Mouse (Mus musculus) heart, embryonic 11.5 days (tissue): ENCODE data around the gene Immp2l. TPM values are rescaled to one million over a fixed set of nuclear protein-coding genes. Genes with fewer than 3 reads are reported as not detected.

Experiments used
- ATAC-seq: fragments of 200-750 bp; cut with Nextera tagmentation; replicated peaks from 2 replicates; pipeline ENCODE4 v1.8.0; 2017; ENCODE audit warnings: moderate library complexity; ENCODE audit not compliant: insufficient number of reproducible peaks, low FRiP score, low TSS enrichment
- H3K27ac ChIP-seq: fragments of 300-500 bp; sonication (generic); 2 replicates; pipeline ENCODE4 v1.5.1; 2014; ENCODE audit warnings: mild to moderate bottlenecking, low read depth, low read length
- H3K27me3 ChIP-seq: fragments of 300-500 bp; sonication (generic); 2 replicates; pipeline ENCODE4 v1.6.1; 2014; ENCODE audit warnings: mild to moderate bottlenecking, low read length, mixed read lengths; ENCODE audit not compliant: control insufficient read depth, insufficient read depth
- H3K36me3 ChIP-seq: fragments of 300-500 bp; sonication (generic); 2 replicates; pipeline ENCODE4 v1.6.1; 2014; ENCODE audit warnings: mild to moderate bottlenecking, low read length, moderate library complexity, mixed read lengths; ENCODE audit not compliant: control insufficient read depth, insufficient read depth
- H3K4me1 ChIP-seq: fragments of 300-500 bp; sonication (generic); 2 replicates; pipeline ENCODE4 v1.6.1; 2014; ENCODE audit warnings: low read length; ENCODE audit not compliant: control insufficient read depth, insufficient read depth
- H3K4me2 ChIP-seq: fragments of 300-500 bp; sonication (generic); 2 replicates; pipeline ENCODE4 v1.6.1; 2014; ENCODE audit warnings: mild to moderate bottlenecking, moderate library complexity
- H3K4me3 ChIP-seq: fragments of 300-500 bp; sonication (generic); 2 replicates; pipeline ENCODE4 v1.5.1; 2014; ENCODE audit warnings: low read depth, low read length
- H3K9ac ChIP-seq: fragments of 300-500 bp; sonication (generic); 2 replicates; pipeline ENCODE4 v1.6.1; 2014; ENCODE audit warnings: mild to moderate bottlenecking, low read depth, low read length, moderate library complexity
- H3K9me3 ChIP-seq: fragments of 300-500 bp; sonication (generic); replicated peaks from 2 replicates; pipeline ENCODE4 v1.6.1; 2016; ENCODE audit warnings: low read length; ENCODE audit not compliant: control insufficient read depth
- WGBS: fragments of 180-500 bp; shearing (Covaris S2); extraction: QIAGEN DNeasy Blood & Tissue Kit; methylation state at CpG from one replicate; pipeline ENCODE4 v1.1.7; 2014; ENCODE audit not compliant: insufficient replicate concordance; 5-methylcytosine and 5-hydroxymethylcytosine counted together
- polyA plus RNA-seq: library from polyadenylated mRNA; unstranded; fragments of >200 nt; fragmentation: Nextera tagmentation; extraction: Ambion mirVana; gene quantifications from 2 replicates; pipeline ENCODE4 v1.2.1, GENCODE M21; 2014

Immp2l gene
- polyA plus RNA-seq, 1 experiment from 2014 or later: 8.2 TPM

- no peaks in the 10 kb centered on the region for H3K9me3 ChIP-seq
- H3K4me2 ChIP-seq: no peak overlapping the region
- no peaks in the 10 kb centered on the region for H3K4me1 ChIP-seq
- no peak overlapping the region for H3K4me3 ChIP-seq
- H3K36me3 ChIP-seq: no peaks in the 10 kb centered on the region
- no peaks in the 10 kb centered on the region for H3K27me3 ChIP-seq
- ATAC-seq: no peak
- 87% methylated on average over 2 of the region's 2 CpGs for WGBS
- no peak overlapping the region for H3K9ac ChIP-seq
- no peak overlapping the region for H3K27ac ChIP-seq
Observed at GRCm38 (mm10) chr12:41317431-41317830, 293.5 kb downstream of the Immp2l start.

- H3K4me2 ChIP-seq: no peak overlapping the region
- H3K4me1 ChIP-seq: no peaks in the 10 kb centered on the region
- H3K27ac ChIP-seq: no peak overlapping the region
- no peak overlapping the region for H3K4me3 ChIP-seq
- 79% methylated on average over 1 of the region's 1 CpGs for WGBS
- no peak overlapping the region for H3K9ac ChIP-seq
- no peaks in the 10 kb centered on the region for H3K9me3 ChIP-seq
- H3K27me3 ChIP-seq: no peaks in the 10 kb centered on the region
- no peak for ATAC-seq
- H3K36me3 ChIP-seq: no peaks in the 10 kb centered on the region
Observed at GRCm38 (mm10) chr12:41322018-41322417, 298.1 kb downstream of the Immp2l start.

GRCm38 (mm10) chr12:41324418-41324817, 300.5 kb downstream of the Immp2l start:
- no peaks in the 10 kb centered on the region for H3K9me3 ChIP-seq
- no peaks in the 10 kb centered on the region for H3K27me3 ChIP-seq
- no peak overlapping the region for H3K27ac ChIP-seq
- H3K9ac ChIP-seq: no peak overlapping the region
- no peak for ATAC-seq
- no peaks in the 10 kb centered on the region for H3K36me3 ChIP-seq
- H3K4me3 ChIP-seq: no peak overlapping the region
- no peak overlapping the region for H3K4me2 ChIP-seq
- 74% methylated on average over 2 of the region's 2 CpGs for WGBS
- no peaks in the 10 kb centered on the region for H3K4me1 ChIP-seq

GRCm38 (mm10) chr12:41325756-41326155, 301.9 kb downstream of the Immp2l start:
- H3K4me1 ChIP-seq: no peaks in the 10 kb centered on the region
- whole genome bisulfite sequencing: 78% methylated on average over 2 of the region's 2 CpGs

GRCm38 (mm10) chr12:41330988-41331671, 307.2 kb downstream of the Immp2l start:
- Histone ChIP-seq H3K36me3 (no peaks in the 10 kb centered on the region), H3K27ac (no peak overlapping the region), H3K9ac (no peak overlapping the region), H3K9me3 (no peaks in the 10 kb centered on the region), H3K4me1 (peaks cover 8% of the 10 kb centered on the region; the same call in 1 of the 2 replicates), H3K4me3 (no peak overlapping the region), H3K27me3 (no peaks in the 10 kb centered on the region), H3K4me2 (no peak overlapping the region)
- WGBS: 47% methylated on average over 7 of the region's 7 CpGs
- ATAC-seq: no peak

More at GRCm38 (mm10) chr12:41325756-41326155, 301.9 kb downstream of the Immp2l start:
- no peak for ATAC-seq
- no peak overlapping the region for H3K4me2 ChIP-seq
- H3K27me3 ChIP-seq: no peaks in the 10 kb centered on the region
- no peak overlapping the region for H3K9ac ChIP-seq
- no peaks in the 10 kb centered on the region for H3K9me3 ChIP-seq
- no peak overlapping the region for H3K27ac ChIP-seq
- no peaks in the 10 kb centered on the region for H3K36me3 ChIP-seq
- H3K4me3 ChIP-seq: no peak overlapping the region

GRCm38 (mm10) chr12:41345621-41346020, 321.7 kb downstream of the Immp2l start:
- Histone ChIP-seq H3K36me3 (no peaks in the 10 kb centered on the region), H3K9ac (no peak overlapping the region), H3K27me3 (no peaks in the 10 kb centered on the region), H3K9me3 (no peaks in the 10 kb centered on the region), H3K4me3 (no peak overlapping the region), H3K4me2 (no peak overlapping the region), H3K4me1 (no peaks in the 10 kb centered on the region), H3K27ac (no peak overlapping the region)
- WGBS: 75% methylated on average over 4 of the region's 4 CpGs
- no peak for ATAC-seq

- H3K27ac ChIP-seq: no peak overlapping the region
- H3K4me2 ChIP-seq: no peak overlapping the region
- 87% methylated on average over 2 of the region's 2 CpGs for WGBS
- no peaks in the 10 kb centered on the region for H3K36me3 ChIP-seq
- H3K4me3 ChIP-seq: no peak overlapping the region
- no peaks in the 10 kb centered on the region for H3K27me3 ChIP-seq
- no peak for ATAC-seq
- no peaks in the 10 kb centered on the region for H3K4me1 ChIP-seq
- H3K9me3 ChIP-seq: no peaks in the 10 kb centered on the region
- H3K9ac ChIP-seq: no peak overlapping the region
Observed at GRCm38 (mm10) chr12:41347494-41347893, 323.6 kb downstream of the Immp2l start.

GRCm38 (mm10) chr12:41349386-41349785, 325.5 kb downstream of the Immp2l start:
- Histone ChIP-seq H3K36me3 (no peaks in the 10 kb centered on the region), H3K9me3 (no peaks in the 10 kb centered on the region), H3K9ac (no peak overlapping the region), H3K27ac (no peak overlapping the region), H3K27me3 (no peaks in the 10 kb centered on the region), H3K4me2 (no peak overlapping the region), H3K4me1 (no peaks in the 10 kb centered on the region), H3K4me3 (no peak overlapping the region)
- 48% methylated on average over 2 of the region's 2 CpGs for WGBS
- no peak for ATAC-seq

- Histone ChIP-seq H3K4me2 (no peak overlapping the region), H3K27me3 (no peaks in the 10 kb centered on the region), H3K9ac (no peak overlapping the region), H3K27ac (no peak overlapping the region), H3K4me1 (no peaks in the 10 kb centered on the region), H3K4me3 (no peak overlapping the region), H3K9me3 (no peaks in the 10 kb centered on the region), H3K36me3 (no peaks in the 10 kb centered on the region)
- no peak for ATAC-seq
- 48% methylated on average over 2 of the region's 2 CpGs for WGBS
Observed at GRCm38 (mm10) chr12:41349814-41350213, 325.9 kb downstream of the Immp2l start.
